Mouse (Mus musculus) ES-E14 (cell line): ENCODE measurements around the gene Ndufv1. TPM values are rescaled to one million over a fixed set of nuclear protein-coding genes. Genes with fewer than 3 reads are reported as not detected.
"Not testable (repeated sequence)": the region's sequence is repeated elsewhere in the genome, so short reads cannot be mapped to it uniquely, and the experiment has no call there.

ENCODE experiments used
- DNase-seq: peaks from one replicate; pipeline ENCODE4 v3.0.0-alpha.2; 2013; ENCODE audit warnings: low read depth, low spot score
- H3K27ac ChIP-seq: 2 replicates; pipeline ENCODE4 v1.5.1; 2012; ENCODE audit warnings: low read depth, mild to moderate bottlenecking, low read length, moderate library complexity, mixed read lengths; ENCODE audit not compliant: poor library complexity, insufficient read depth, severe bottlenecking
- H3K36me3 ChIP-seq: 2 replicates; pipeline ENCODE4 v1.6.1; 2012; ENCODE audit warnings: mild to moderate bottlenecking, low read length, moderate library complexity, mixed read lengths; ENCODE audit not compliant: control insufficient read depth, poor library complexity, insufficient read depth, severe bottlenecking
- H3K4me1 ChIP-seq, 2 experiments: fragments of 150-350 bp in 1 of 2; sonication (generic) in 1 of 2; 2 replicates each; pipeline ENCODE4 v1.6.1; 2012; ENCODE audit warnings: low read length in 2 of 2, mild to moderate bottlenecking in 1 of 2, mixed read lengths in 1 of 2; ENCODE audit not compliant: control insufficient read depth in 2 of 2, insufficient read depth in 2 of 2, poor library complexity in 1 of 2
- H3K4me3 ChIP-seq, 2 experiments: fragments of 150-350 bp in 1 of 2; sonication (generic) in 1 of 2; 2 replicates each; pipeline ENCODE4 v1.5.1; 2012; ENCODE audit warnings: low read length in 2 of 2, low read depth in 1 of 2, mild to moderate bottlenecking in 1 of 2, mixed read lengths in 1 of 2; ENCODE audit not compliant: insufficient read depth in 1 of 2, poor library complexity in 1 of 2, severe bottlenecking in 1 of 2
- H3K9ac ChIP-seq: 2 replicates; pipeline ENCODE4 v1.6.1; 2012; ENCODE audit warnings: low read depth, mild to moderate bottlenecking, low read length, mixed read lengths; ENCODE audit not compliant: poor library complexity, insufficient read depth, severe bottlenecking
- H3K9me3 ChIP-seq: fragments of 150-350 bp; sonication (generic); 2 replicates; pipeline ENCODE4 v1.6.1; 2012; ENCODE audit warnings: low read depth, mild to moderate bottlenecking, low read length; ENCODE audit not compliant: control insufficient read depth, insufficient read depth
- CHD2 ChIP-seq: IDR thresholded peaks from 2 replicates; pipeline ENCODE4 v1.6.1; 2014; ENCODE audit warnings: mild to moderate bottlenecking, low read depth, low read length, inconsistent platforms
- HCFC1 ChIP-seq: IDR thresholded peaks from 2 replicates; pipeline ENCODE4 v1.6.1; 2012; ENCODE audit warnings: low read length, inconsistent platforms, borderline replicate concordance; ENCODE audit not compliant: insufficient read depth
- MAFK ChIP-seq: IDR thresholded peaks from 2 replicates; pipeline ENCODE4 v1.6.1; 2014; ENCODE audit warnings: mild to moderate bottlenecking, low read depth, low read length, inconsistent platforms; ENCODE audit not compliant: insufficient read depth
- ZC3H11A ChIP-seq: IDR thresholded peaks from 2 replicates; pipeline ENCODE4 v1.6.1; 2012; ENCODE audit warnings: low read depth, mild to moderate bottlenecking, inconsistent platforms, low read length, borderline replicate concordance
- ZNF384 ChIP-seq: IDR thresholded peaks from 2 replicates; pipeline ENCODE4 v1.6.1; 2012; ENCODE audit warnings: low read depth, low read length, inconsistent platforms
- in situ Hi-C, 2 experiments: fragments of 600-800 bp; cut with MboI; formaldehyde crosslinking; loops; one replicate each; pipeline ENCODE4 v1.15.1; 2025; ENCODE audit warnings: low sequenced_read_pairs in 2 of 2, inconsistent platforms in 1 of 2; ENCODE audit not compliant: unreplicated experiment in 2 of 2
- total RNA-seq: library from RNA; depleted of rRNA; stranded (reverse); fragments of 300-350 nt; gene quantifications from 2 replicates; pipeline ENCODE4 v1.2.3, GENCODE M21; 2012; rRNA removed

The Ndufv1 gene
- 182 and 219 TPM in 2 replicates for total RNA-seq

DNA sequence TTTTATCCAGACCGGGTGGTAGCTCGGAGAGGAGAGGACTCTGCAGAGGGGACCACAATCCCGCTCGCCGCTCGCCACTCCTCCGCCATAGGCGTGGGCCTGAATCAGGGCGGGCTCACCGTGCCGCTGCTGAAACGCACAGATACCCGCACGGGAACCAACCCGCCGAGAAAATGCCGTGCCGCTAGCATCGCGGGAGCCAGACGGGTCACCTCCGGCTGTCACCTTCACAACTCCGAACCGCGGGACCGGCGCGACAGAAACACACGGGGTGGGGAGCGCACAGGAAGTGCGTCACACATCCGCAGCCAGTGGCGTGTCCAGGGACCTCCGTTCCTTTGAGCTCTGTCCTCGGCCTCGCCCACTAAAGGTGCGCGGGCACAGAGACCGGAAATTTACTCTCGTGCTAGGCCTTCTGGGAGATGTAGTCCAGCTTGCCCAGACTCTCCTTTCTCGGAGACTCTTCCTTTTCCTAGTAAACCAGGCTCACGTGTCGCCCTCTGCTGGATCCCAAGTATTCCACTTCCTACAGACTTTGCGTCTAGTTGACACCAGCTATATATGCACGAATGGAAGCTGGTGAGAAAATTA lies at the start of gene Ndufv1:
Gene Ndufv1, minus strand, starts transcription at position 375 of the 591 bp plus-strand sequence.
- in situ Hi-C loops: no loop called here
- Histone ChIP-seq H3K9me3 (no peaks in the 10 kb centered on the region), H3K9ac (peak within 1 kb of the TSS; percentile 92), H3K27ac (peak within 1 kb of the TSS; percentile 20; the same call in 1 of the 2 replicates), H3K36me3 (peaks cover 28% of the 10 kb centered on the region), H3K4me1 (peaks cover 0 to 13% of the 10 kb centered on the region in 2 experiments; a peak in 1 of 4 replicates), H3K4me3 (peak within 1 kb of the TSS; percentile 90 to 98)
- TF ChIP-seq HCFC1 (peak; percentile 99), ZC3H11A (peak; percentile 62), MAFK (no peak), CHD2 (peak; percentile 20; the same call in 1 of the 2 replicates)
- DNase-seq: peak; percentile 99

DNA sequence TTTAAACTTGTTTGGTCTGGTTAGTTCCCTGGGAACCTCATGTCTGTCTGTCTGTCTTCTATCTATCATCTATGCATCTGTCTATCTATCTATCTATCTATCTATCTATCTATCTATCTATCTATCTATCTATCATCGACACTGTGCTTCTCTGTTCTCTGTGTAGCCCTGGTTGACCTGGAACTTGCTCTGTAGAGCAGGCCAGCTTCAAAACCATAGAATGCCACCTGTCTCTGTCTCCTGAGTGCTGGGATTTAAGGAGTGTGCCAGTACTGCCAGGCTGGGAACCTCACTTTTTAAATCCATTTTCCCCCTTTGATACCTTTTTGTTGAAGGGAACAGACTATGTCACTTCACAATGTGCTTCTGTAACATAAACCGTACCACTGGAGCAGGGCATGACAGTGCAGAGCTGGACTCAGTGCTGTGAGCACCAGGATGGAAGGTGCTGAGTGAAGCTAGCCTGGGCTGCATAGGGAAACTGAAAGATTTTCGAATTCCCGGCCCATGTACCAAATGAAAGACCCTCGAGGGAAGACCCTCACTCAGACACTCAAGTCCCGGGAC lies 48.4 kb upstream of the Ndufv1 start:
- H3K4me3 ChIP-seq: no peak overlapping the region
- DNase-seq: no peak
- no peak for TF ChIP-seq MAFK
- TF ChIP-seq ZC3H11A: no peak
- TF ChIP-seq ZNF384: no peak
- TF ChIP-seq HCFC1: no peak
- no peak for TF ChIP-seq CHD2
- no peaks in the 10 kb centered on the region for H3K9me3 ChIP-seq
- no peak overlapping the region for H3K27ac ChIP-seq
- H3K4me1 ChIP-seq: peaks cover 12 to 30% of the 10 kb centered on the region in 2 experiments; a peak in 3 of 4 replicates
- no peaks in the 10 kb centered on the region for H3K36me3 ChIP-seq
- in situ Hi-C loops: no loop called here
- H3K9ac ChIP-seq: no peak overlapping the region

GRCm38 (mm10) chr19:4060044-4060898 lies 47.7 kb upstream of the Ndufv1 start:
- in situ Hi-C loops, DNase-seq, H3K4me3 ChIP-seq, H3K9me3 ChIP-seq, H3K36me3 ChIP-seq, H3K27ac ChIP-seq, H3K9ac ChIP-seq: not testable (repeated sequence)
- H3K4me1 ChIP-seq: peaks cover 16 to 36% of the 10 kb centered on the region in 2 experiments; a peak in 3 of 4 replicates

DNA sequence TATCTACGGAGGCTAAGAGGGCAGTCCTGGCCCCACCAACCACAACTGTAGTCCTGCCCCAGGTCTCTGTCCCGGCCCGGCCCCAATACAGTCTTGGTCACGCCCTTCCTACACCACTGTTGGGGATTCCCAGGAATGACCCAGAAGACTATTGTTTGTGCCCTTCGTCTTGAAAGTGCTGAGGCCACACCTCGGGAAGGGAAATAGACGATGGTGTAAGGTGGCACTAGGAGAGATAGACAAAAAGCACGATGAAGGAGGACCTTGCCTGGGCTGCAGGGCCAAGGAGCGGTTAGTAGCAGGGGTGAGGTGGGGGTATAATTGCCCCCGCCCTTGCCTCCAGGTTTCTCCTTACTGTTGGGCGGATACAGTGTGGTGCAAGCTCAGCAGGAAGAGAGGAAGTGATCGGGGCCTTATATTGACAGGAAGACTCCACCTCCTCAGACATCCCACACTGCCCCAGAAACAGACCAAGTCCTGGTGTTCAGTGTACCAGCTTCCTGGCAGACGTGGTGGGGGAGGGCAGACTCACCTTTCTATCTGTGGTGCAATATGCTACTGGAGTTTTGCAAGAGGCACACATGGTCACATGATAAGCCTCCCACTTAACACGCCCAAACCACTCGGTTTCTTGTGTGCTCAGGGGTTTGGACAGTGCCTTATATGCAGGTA lies 46.6 kb upstream of the Ndufv1 start, which contains the start of gene Gstp3:
Gene Gstp3, minus strand, starts transcription at position 501 of the 672 bp plus-strand sequence.
- in situ Hi-C loops: no loop called here
- H3K27ac ChIP-seq: peak within 1 kb of the TSS; percentile 9
- no peak for DNase-seq
- H3K4me3 ChIP-seq: peak within 1 kb of the TSS; percentile 18 to 61; a peak in 3 of 4 replicates
- no peaks in the 10 kb centered on the region for H3K9me3 ChIP-seq
- no peak within 1 kb of the TSS for H3K9ac ChIP-seq
- TF ChIP-seq ZNF384 (no peak), HCFC1 (no peak), CHD2 (no peak), ZC3H11A (no peak), MAFK (peak; percentile 67; the same call in 1 of the 2 replicates)
- peaks cover 16 to 36% of the 10 kb centered on the region in 2 experiments; a peak in 3 of 4 replicates for H3K4me1 ChIP-seq
- no peaks in the 10 kb centered on the region for H3K36me3 ChIP-seq
